Mouse (Mus musculus): Measurements from ENCODE around the gene 4933402N22Rik. TPM values are rescaled to one million over a fixed set of nuclear protein-coding genes. Genes with fewer than 3 reads are reported as not detected.
"Not testable (repeated sequence)": the region's sequence is repeated elsewhere in the genome, so short reads cannot be mapped to it uniquely, and the experiment has no call there.

The 4933402N22Rik gene
- polyA plus RNA-seq (2016; fragmentation: Nextera tagmentation; extraction: Ambion mirVana): not detected in 2 replicates

GRCm38 (mm10) chr5:11917743-11918142 lies at the start of gene 4933402N22Rik:
Gene 4933402N22Rik, plus strand, starts transcription at chr5:11918043.
- ATAC-seq (ENCODE audit: low FRiP score, low read depth); H3K9me3 ChIP-seq; H3K27me3 ChIP-seq (replicated peaks); H3K9ac ChIP-seq; H3K27ac ChIP-seq; H3K4me3 ChIP-seq; H3K36me3 ChIP-seq; H3K4me2 ChIP-seq (replicated peaks); H3K4me1 ChIP-seq: not testable (repeated sequence)
- WGBS: 63% methylated on average over 1 of the region's 2 CpGs

GRCm38 (mm10) chr5:11923790-11924189 lies 5.9 kb downstream of the 4933402N22Rik start:
- not testable (repeated sequence) for H3K9ac ChIP-seq; ATAC-seq (ENCODE audit: low FRiP score, low read depth); H3K4me3 ChIP-seq; H3K27me3 ChIP-seq (replicated peaks); H3K4me1 ChIP-seq; H3K36me3 ChIP-seq; H3K4me2 ChIP-seq (replicated peaks); H3K9me3 ChIP-seq; H3K27ac ChIP-seq
- WGBS: 93% methylated on average over 2 of the region's 2 CpGs

Other genes starting within 250 kb of the 4933402N22Rik start
- 0.79 and 0.94 TPM in 2 replicates for gene Gm8922, start 236.1 kb upstream of the 4933402N22Rik start, polyA plus RNA-seq (2016; fragmentation: Nextera tagmentation; extraction: Ambion mirVana)
- gene Gm8926, start 147.5 kb upstream of the 4933402N22Rik start, polyA plus RNA-seq (2016; fragmentation: Nextera tagmentation; extraction: Ambion mirVana): not detected in 2 replicates
- not detected in 2 replicates for gene Gm6465, start 72.5 kb upstream of the 4933402N22Rik start, polyA plus RNA-seq (2016; fragmentation: Nextera tagmentation; extraction: Ambion mirVana)